Mouse (Mus musculus) urinary bladder, postnatal 25 days (tissue): ENCODE measurements around the gene Prr12.

Source experiments
- DNase-seq: peaks from one replicate; pipeline ENCODE4 v3.0.0; 2022; ENCODE audit warnings: low spot score

Prr12 gene

DNA sequence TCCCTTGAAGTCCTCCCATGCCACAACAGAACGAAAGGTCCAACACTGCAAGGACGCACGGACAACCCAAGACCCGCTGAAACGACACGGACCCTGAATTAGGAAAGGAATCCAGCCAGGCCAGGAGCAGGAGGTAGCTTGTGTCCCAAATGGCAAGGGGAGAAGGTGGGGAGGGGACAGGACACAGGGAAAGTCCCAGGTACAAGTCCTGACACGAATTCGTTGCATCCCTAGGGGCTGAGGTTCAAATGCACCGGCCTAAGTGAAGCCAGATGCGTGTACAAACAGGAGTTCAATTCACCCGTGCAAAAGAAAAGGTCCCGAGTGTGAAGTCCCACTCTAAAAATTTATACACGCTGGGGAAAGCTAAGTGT, 1.1 kb downstream of the Prr12 start:
- no peak for DNase-seq

DNA sequence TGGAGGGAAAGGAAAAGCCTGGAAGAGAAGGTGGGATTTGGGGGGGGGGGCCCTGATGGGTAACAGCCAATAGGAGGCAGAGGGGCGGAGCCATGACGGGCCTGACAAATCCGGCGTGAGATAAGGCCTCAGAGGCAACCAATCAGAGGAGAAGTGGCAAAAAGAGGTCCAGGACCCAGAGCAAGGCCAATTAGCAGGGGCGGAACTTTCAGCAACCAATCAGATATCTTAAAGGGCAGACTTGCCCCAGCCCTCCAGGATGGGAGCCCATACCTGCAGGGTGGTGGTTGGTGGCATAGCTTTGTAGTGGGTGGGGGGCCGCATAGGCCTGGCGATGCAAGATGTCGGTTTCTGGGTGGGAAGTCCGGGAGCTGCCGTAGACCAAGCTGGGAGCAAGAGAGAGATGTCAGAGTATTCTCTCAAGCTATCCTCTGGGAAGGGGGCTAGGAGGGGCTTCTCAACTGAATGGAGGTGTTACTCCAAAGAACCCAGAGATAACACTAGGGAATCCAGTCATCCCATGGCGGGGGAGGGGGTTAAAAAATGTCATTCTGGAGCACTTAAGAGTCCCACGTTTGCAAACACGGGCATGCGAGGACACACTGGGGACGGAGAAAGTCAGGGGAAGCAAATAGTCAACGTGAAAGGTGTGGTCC, 1.6 kb downstream of the Prr12 start:
- no peak for DNase-seq

DNA sequence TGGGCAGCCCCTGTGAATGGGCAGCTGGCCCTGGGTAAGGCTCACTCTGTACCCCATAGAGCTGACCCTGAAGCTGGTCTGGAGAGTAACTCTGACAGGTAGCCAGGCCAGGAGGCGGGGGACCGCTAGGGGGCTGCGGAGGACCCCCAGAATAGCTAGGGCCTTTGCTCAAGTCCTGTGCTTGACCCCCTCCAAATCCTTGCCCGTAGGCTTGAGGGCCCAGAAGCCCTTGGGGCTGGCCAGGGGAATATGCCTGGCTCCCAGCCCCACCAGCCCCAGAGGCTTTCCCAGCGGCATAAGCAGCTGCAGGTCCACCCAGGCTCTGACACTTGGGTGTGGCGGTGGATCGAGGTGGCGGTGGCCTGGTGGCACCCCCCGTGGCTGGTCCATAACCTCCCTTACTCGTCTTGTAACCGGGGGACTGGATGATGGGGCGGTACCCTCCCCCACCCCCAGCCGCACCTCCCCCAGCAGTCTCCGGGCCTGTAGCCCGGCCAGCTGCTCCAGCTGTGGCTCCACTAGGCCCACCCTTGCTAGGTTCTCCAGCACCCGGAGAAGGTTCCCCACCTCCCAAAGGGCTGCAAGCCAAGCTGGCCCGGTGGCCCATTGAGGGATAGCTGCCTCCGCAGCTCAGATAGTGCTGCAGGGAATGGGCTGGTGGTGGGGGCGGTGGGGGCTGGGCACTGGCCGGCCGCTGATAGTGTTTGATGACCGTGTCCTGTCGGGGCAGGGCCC, 3.6 kb downstream of the Prr12 start:
- no peak for DNase-seq

DNA sequence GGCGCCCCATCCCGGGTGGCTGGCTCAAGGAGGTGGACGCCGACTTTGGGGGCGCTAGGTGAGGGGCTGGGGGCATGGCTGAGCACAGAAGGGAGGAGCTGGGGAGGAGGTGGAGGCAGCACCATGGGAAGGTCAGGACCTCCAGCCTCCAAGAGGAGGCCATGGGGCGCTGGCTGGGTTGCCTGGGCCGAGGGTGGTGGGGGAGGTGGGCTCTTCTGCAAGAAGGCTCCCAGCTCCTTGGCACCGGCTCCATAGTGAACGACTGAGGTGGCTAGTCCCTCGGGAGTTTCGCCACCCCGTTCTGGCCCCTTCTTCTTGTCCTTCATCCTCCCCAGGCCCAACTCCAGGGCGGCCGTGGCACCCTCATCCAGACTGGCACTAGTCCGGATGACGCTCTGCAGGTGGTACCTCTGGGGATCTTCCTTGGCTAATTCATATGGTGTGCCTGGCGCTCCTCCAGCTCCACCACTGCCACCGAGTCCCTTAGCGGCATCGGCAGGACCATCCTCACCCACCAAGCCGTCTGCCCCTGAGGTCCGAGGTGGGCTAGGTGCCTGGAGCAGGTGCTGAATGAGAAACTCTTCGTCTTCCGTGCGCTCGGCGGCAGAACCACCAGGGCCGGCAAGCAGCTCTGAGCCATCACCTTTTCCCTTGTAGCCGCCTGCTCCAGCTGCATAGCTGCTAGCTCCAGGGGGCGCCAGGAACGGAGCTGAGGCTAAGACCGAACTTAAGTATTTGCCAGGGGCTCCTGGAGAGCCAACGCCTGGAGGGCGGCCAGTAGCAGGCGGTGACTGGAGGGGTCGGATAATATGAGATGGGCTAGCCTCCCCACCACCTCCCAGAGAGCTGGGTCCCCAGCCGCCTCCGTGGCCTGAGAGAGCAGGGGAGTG, 4.4 kb downstream of the Prr12 start:
- no peak for DNase-seq

DNA sequence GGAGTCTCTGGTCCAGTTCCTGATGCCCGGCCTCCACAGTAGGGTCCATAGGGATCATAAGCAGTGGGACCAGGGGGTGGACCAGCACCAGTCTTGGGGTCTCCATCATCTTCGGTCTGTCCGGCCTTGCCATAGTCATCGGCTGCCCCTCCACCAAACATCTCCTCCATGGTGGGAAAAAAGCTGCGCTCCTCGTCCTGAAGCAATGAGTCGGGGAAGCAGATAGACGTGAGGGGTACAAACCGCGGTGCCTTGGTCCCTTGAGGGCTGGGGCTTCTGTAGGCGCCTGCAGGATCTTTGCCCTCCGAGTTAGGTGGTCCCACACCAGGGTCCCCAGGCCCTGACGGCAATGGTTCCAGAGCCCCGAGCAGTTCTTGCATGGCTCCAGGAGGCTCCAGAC, 5.2 kb downstream of the Prr12 start:
- DNase-seq, result no peak

DNA sequence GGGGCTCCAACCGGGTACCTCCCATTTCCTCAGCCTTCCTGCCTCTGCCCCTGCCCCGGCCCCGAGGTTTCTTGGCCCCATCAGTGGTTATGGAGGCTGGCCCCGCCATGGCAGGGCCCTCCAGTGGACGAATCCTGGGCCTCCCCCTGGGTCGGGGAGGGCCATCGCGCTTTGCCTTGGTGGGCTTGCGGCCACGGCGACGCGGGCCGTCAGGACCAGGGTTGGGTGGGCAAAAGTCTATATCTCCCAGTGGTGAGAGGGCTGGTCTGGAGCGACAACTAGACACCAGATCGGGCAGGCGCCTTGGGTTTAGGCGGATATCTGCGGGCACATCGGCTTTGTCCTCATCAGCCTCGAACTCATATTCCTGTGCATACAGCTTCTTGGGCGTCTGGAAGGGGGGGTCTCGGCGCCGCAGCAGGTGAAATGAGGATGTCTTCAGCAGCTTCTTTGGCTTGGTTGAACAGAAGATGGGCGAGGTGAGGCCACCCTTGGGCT, 5.8 kb downstream of the Prr12 start:
- no peak for DNase-seq

DNA sequence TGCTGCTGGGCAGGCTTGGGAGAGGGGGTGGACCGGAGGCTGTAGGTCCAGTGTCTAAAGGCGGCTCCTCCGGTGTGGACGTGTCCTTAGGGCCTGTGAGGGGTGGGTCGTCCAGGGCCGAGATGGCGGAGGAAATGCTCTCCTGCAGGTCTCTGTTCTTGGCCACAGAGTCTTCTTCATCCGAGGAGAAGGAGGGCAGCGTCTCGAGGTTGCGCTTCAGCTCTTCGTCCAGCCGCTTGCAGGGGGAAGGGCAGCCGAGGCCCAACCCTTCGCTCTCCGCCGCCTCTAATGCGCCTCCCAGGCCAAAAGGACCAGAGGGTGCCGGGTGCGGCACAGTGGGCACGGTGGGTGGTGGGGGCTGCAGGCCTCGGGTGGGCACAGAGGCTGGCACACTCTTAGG, 6.9 kb downstream of the Prr12 start:
- DNase-seq, result no peak

DNA sequence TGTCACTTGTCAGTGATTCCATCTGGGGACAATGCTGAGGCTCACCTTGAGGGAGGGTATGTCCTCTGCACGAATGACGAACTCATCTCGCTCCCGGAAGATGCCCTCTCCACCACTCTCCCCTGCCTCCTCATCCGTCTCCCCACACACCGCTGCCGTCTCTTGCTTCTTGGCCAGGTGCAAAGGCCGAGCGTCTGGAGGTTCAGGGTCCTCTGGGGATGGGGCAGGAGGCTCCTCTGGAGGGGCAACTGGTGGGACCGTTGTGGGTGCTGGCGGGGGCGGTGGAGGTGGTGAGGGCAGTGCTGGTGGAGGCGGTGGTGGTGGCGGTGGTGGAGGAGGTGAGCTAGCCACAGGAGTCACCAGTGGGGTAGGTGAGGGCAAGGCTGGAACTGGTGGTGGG, 9.4 kb downstream of the Prr12 start:
- DNase-seq, result no peak

DNA sequence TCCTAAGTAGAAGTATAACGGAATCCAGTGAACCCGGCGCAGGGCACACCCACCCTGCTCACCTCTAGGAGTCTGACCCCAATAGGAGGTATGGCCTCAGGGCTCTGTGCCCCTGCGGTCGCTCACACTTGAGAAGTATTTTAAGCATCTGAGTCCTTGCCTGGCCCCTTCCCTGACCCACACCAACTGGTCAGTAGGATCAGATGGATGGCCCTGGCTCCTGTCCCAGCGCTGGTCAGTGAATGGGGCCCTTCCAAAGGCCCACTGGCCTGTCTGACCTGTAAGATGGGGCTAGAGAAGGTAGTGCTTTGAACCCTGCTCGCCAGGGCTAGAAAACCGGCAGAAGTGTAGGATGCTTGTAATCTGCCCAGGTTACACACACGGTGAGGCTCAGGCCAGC, 11.8 kb downstream of the Prr12 start:
- no peak for DNase-seq

DNA sequence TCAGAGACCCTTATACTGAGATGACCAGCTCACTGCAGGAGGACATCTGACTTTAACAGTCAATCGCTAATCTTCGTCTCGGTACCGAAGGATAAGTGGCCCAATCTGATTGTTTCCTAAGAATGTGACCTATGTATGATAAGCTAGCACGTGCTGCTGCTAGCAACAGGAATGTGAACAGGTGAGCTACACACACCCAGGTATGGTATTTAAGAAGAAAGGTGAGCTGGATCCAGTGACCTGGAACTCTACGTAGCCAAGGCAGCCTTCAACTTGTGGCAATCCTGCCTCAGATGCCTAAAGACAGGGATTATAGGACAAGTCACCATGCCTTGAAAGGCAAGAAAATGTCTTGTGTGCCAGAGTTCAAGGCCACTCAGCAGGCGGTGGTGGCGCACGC, 14.3 kb downstream of the Prr12 start:
- DNase-seq, result no peak

DNA sequence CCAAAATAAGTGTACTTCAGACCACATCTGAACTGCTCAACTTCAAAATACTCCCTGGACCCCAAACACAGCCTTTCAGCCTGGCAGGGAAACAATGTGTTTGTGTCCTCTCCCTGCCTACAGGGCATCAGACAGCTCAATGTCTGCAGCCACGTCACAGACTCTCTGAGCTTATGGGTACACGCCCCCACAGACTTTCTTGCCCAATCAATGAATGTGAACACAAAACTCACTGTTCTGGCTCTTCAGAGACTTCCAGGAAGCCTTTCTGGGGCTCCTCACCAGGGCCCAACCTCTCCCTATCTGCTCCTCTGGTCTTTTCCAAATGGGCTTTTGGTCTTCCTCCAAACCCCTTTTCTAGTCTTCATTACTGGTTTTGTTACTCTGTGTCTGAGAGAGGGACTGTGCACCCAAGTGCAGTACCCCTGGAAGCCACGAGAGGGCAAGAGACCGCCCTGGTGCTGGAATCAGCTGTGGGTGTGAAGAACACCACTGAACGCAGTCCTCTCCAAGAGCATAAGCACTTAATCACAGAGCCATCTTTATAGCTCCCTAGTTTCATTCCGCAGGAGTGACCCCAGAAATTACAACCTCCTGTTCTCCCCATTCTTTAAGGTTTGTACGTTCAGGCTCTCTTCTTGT, 14.8 kb downstream of the Prr12 start:
- DNase-seq, result peak; percentile 46

DNA sequence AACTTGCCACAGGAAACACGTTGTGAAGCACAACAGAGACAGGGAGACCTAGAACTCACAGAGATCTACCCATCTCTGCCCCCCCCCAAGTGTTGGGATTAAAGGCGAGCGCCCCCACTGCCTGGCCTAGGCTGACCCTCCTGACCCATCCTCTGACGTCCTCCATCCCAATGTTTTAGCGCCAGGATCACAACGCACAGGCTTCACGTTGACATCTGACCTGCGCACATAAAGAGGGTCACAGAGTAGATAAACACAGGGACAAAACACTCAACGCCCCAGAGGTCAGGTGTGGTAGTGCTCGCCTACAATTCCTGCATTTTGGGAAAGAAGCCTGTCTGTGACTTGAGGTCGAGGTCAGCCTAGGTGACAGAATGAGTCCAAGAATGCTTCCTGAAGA, 16.0 kb downstream of the Prr12 start:
- DNase-seq, result no peak

DNA sequence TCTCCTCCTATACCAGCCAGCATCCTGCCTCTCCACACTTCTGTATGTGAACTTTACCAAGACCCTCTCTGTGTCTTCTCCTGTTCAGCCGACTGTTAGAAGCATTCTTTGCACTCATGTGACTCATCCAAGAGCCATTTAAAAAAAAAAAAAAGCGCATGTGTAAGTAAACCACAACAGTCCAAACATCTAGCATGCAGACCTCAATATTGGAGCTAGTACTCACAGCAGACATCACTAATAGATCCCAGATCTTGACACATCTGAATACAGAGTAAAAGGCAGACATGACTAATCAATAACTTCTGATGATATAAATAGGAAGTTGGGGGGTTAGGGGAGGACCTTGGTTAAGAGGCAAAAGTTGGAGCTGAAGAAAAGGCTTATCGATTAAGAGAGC, 17.1 kb downstream of the Prr12 start:
- no peak for DNase-seq

DNA sequence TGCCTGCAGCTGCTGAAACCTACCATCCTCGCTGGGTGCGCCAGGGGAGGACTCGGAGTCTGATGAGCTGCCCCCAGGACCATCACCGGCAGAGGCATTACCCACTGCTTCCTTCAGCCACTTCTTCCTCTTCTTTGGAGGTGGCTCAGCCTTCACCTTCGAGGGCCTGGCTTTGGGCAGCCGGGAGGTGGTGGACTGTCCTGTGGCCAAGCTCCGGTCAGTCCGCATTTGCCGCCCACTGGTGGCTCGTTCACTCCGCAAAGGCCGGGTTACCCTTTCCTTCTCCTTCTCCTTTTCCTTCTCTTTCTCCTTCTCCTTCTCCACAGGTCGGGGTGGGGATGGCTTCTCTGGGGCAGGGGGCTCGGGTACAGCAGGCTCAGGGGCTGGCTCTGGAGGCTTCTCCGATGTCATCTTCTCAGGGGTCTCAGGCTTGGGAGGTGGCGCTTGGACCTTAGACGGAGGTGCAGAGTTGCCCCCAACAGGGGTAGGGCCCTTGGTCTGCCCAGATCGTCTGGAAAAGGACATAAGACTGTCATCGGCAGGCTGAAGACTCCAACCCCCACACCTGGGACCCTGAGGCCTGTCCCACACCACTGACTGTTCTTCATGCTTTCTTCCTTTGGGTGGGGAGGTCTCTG, 18.8 kb downstream of the Prr12 start:
- no peak for DNase-seq

DNA sequence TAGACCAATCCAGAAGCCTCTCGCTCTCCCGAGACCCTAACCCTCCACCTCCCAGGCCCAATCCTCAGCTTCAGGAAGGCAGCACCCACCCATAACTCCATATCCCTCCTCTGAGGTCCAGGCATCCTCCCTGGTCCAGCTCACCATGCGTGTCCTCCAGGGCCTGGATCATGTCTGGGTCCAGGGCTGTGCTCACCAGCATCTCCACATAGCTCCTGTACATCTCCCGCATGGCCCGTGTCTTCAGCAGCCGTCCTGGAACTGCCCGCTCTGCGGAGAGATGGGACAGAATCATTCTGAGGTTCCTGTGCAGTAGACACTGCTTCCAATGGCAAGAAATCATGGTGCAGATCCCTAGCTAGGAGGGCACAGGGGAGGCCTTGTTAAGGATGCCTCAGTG, 21.8 kb downstream of the Prr12 start:
- DNase-seq, result no peak

DNA sequence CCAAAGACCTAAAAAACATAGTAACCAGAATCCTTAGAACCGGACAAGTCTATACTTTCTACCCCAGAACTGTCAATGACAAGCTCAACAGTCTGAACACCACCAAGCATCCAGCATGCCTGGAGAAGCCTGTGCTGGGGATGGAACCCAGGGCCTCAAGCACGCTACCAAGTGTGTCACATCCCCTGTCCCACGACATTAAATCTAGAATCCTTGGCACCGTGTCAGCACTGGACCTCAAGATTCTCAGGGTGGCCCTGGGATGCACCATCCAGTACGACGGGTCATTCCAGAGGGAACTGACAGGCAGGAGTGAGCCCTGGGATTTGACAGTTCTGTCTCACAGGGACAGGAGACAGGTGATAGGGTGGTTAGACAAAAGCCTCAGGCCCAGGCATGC, 22.7 kb downstream of the Prr12 start:
- DNase-seq, result no peak

DNA sequence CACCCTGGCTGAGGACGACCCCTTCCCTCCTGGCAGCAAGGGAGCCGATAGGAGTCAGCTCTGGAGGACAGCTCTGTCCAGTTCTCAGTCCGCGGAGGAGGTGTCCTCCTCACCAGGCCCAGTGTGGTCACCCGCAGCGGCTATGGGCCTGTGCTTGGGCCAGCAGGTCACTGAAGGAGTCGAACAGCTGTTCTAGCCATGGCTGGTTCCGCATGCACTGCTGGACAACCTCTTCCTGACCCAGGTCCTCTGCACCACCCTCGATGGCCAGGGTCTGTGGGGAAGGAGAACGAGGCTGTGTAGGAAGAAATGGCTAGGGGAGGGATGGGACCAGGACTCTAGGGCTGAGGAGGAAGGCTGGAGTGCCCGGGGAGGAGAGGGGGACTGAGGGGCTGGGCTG, 24.3 kb downstream of the Prr12 start:
- no peak for DNase-seq

DNA sequence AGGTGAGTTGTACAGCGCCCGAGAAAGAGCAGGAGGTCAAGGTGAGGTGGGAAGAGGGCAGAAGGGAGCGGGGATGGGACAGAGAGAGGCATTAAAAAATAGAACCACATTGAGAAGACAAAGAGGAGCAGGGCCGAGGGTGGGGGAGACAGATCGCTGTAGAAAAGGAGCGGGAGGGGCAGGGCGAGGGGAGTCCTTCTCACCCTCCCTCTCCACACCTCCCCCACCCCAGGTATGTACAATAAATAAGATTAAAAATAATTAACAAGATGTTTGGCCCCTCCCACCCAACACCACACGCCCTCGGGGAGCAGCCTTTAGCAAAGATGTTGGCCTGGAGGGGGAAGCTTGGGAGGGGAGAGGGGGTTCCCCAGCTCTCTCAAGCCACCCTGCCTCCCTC, 24.9 kb downstream of the Prr12 start:
- DNase-seq, result no peak

DNA sequence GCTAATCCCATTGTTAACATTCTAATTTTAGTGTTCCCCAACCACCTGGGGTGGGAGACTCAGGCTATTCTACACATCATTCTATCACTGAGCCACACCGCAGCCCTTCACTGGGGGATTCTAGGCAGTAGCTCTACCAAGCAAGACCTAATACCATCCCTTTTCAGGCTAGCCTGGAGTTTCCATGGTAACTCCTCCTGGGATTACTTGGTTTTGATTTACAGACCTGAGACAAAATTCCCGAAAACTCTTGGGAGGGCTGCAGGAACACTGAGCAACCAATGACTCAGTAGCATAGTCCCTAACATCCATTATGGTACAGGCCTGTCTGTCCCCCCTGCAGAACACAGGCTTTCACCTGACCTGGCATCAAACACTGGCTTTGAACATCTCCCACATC, 26.4 kb downstream of the Prr12 start:
- DNase-seq, result no peak

DNA sequence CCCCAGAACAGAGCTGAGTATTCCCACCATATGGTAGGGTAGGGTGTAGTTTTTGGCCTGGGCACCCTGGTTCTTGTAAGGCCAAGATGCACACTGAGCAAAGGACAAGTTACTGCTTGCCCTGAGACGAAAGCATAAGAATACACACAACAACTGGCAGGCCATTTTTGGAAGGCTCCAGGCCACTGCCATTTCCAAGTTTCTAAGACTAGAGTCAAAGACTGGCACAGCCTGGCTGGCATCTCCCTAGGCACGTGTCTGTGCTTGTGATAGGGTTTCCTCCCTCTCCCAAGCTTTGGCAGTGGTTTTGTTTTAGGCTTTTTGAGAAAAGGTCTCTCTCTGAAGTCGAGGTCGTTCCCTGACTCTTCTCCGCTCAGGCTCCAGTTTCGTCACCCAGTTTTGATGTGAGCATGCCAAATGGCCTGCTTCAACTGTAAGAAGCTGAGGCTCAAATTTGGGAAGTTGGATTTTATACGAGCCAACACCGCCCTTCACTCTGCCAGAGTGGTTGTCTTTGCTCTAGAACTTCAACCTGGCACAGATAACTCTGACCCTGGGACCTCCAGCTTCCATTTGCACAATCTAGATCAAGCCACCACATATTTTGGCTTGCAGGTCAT, 27.0 kb downstream of the Prr12 start:
- no peak for DNase-seq
